Mouse (Mus musculus): ENCODE measurements around the gene Slc25a44.

DNA sequence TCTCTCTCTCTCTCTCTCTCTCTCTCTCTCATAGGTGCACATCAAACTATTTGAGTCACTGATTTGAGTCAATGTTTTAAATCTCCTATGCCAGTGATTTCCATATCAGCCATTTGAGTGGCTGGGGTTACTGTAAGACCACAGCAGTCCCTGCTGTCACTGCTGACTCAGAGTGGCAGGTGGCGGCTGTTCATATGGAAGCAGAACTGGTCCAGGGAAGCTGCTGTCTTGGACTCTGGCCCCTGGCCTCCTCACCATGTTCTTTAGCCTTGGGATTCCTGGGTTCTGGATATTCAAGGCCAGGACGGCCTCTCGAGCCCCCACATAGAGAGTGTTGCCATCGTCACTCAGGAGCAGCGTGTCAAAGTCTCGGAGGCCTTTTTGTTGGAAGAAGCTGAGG is 27.8 kb upstream of the Slc25a44 start:
- no peak for TF ChIP-seq CTCF (IDR thresholded peaks at IDR 0.05; ENCODE audit: low read depth, low read length)
- TF ChIP-seq TAL1 (conservative IDR thresholded peaks at IDR 0.05; ENCODE audit: low read depth, low read length): no peak
